Mouse (Mus musculus) spleen, adult 12 weeks (tissue): ENCODE results near the gene Jade1.

Experiments used
- DNase-seq: peaks from one replicate; pipeline ENCODE4 v3.0.0; 2022; ENCODE audit warnings: low spot score

Gene Jade1

GRCm38 (mm10) chr3:41577240-41577639 is 21.7 kb downstream of the Jade1 start:
- no peak for DNase-seq

- DNase-seq, result no peak
These were observed 24.3 kb downstream of the Jade1 start for GRCm38 (mm10) chr3:41579873-41580272.

GRCm38 (mm10) chr3:41580401-41581323 is 25.1 kb downstream of the Jade1 start:
- DNase-seq, result no peak

- DNase-seq, result no peak
These were observed 25.9 kb downstream of the Jade1 start for GRCm38 (mm10) chr3:41581436-41581835.

- no peak for DNase-seq
These were observed 26.7 kb downstream of the Jade1 start for GRCm38 (mm10) chr3:41582256-41582655.

GRCm38 (mm10) chr3:41583092-41583491 is 27.6 kb downstream of the Jade1 start:
- no peak for DNase-seq

- DNase-seq, result no peak
These were observed 28.1 kb downstream of the Jade1 start for GRCm38 (mm10) chr3:41583621-41584020.

- no peak for DNase-seq
These were observed 30.0 kb downstream of the Jade1 start for GRCm38 (mm10) chr3:41585548-41585947.

GRCm38 (mm10) chr3:41586330-41586729 is 30.8 kb downstream of the Jade1 start:
- no peak for DNase-seq

- DNase-seq, result no peak
These were observed 31.4 kb downstream of the Jade1 start for GRCm38 (mm10) chr3:41586917-41587316.

GRCm38 (mm10) chr3:41587588-41587987 is 32.1 kb downstream of the Jade1 start:
- no peak for DNase-seq

GRCm38 (mm10) chr3:41588495-41588894 is 33.0 kb downstream of the Jade1 start:
- DNase-seq, result no peak

GRCm38 (mm10) chr3:41589246-41589914 is 33.8 kb downstream of the Jade1 start:
- no peak for DNase-seq

GRCm38 (mm10) chr3:41589988-41590387 is 34.5 kb downstream of the Jade1 start:
- no peak for DNase-seq

- DNase-seq, result no peak
These were observed 35.4 kb downstream of the Jade1 start for GRCm38 (mm10) chr3:41590695-41591559.

GRCm38 (mm10) chr3:41591651-41592170 is 36.2 kb downstream of the Jade1 start:
- DNase-seq, result no peak

GRCm38 (mm10) chr3:41592805-41593204 is 37.3 kb downstream of the Jade1 start:
- DNase-seq, result no peak

- no peak for DNase-seq
These were observed 38.8 kb downstream of the Jade1 start for GRCm38 (mm10) chr3:41594097-41594879.

- DNase-seq, result no peak
These were observed 39.5 kb downstream of the Jade1 start for GRCm38 (mm10) chr3:41595010-41595409.

GRCm38 (mm10) chr3:41597036-41597435 is 41.5 kb downstream of the Jade1 start:
- DNase-seq, result no peak

GRCm38 (mm10) chr3:41598412-41598811 is 42.9 kb downstream of the Jade1 start:
- DNase-seq, result no peak
